Mouse (Mus musculus): Measurements from ENCODE around the gene Rasal1.

Rasal1 gene

DNA sequence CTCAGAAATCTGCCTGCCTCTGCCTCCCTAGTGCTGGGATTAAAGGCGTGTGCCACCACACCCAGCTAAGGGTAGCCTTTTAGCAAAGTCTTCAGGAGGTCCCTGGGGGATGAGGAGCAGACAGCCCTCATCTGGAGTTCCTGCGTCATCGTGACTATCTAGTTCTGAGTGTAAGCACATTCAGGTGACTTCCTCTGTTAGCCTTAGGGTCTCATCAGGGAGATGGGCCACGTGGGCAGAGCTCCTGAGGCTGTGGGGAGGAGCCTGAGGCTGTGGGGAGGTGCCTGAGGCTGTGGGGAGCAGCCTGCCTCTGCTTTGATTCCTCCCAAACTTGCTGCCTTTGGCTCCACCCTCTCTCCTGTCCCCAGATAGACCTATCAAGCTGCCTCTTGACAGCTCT lies 48.3 kb downstream of the Rasal1 start:
- no peak for DNase-seq

GRCm38 (mm10) chr5:120698181-120698580 lies 49.6 kb downstream of the Rasal1 start:
- DNase-seq: no peak

- DNase-seq: peak; percentile 65
Observed at GRCm38 (mm10) chr5:120698801-120699391, 50.3 kb downstream of the Rasal1 start.

DNA sequence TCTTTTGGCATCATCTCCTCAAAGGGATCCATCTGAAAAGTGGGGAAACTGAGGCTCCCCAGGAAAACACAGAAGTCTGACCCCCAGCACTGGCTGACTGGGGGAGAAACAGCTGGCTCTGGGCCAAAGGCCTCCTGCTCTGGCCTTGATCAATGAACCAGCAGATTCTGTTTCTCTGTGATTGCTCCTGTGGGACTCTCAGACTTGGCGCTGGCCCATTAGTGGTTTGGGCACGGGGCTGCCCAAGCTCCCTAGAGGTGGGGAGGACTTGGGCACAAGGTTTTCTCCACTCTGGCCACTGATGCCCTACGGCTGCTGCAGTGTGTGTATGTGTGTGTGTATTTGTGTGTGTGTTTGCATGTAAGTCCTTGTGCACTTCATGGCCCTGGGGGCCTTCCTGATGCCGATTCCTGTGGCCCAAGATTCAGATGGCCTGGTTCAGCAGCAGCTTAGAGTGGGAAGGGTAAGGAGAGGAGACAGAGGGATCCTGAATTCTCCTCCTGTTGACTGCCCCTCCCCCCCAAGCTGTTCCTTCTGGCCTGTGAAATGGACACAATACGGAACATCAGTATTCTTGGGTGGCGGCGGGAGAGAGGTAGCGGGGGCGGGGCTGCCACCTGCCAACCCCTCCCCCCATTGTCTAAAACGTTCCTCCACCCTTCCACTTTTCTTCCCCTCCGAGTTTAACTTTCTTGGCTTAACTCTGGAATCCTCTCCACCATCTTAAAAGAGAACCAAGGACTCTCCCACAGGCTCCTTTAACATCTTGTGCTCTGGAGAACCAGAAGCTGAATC lies 52.6 kb downstream of the Rasal1 start:
- no peak for DNase-seq

- DNase-seq: no peak
Observed at GRCm38 (mm10) chr5:120702421-120702820, 53.8 kb downstream of the Rasal1 start.

DNA sequence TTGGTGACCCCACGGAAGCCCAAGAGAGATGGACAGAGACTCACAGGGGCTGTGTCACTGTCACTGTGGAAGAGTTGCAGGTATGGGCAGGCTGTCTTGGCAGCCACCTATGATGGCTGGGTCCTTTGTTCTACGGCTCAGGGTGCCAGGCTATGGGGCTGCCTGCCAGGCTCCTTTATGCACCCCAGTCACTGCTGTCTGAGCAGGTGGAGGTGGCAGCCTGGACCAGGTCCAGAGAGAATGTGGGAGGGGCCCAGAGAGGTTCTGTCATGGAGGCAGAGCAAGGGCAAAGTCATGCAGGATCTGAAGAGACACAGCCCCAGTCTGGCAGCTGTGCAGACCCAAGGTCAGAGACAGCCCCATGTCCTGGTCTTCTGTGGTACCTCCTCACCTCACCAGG lies 54.4 kb downstream of the Rasal1 start:
- no peak for DNase-seq

DNA sequence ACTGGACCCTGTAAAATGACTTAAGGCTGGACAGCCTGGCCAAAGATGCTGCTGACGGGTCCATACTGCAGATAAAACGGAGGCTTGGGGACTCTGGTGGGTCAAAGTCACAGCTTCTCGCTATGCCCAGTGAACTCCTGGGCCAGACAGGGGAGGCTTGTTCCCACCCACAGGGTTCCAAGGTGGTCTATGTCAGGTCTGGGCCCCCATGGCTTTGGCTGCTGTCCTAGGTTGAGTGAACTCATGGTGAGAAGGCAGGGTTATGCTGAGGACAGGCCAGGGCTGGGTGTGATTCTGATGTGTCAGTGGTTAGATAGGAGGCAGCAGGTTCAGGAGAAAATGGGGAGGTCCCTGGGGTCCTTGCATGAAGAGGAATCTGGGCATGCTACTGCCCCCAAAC lies 55.0 kb downstream of the Rasal1 start:
- DNase-seq: no peak

GRCm38 (mm10) chr5:120704421-120704820 lies 55.8 kb downstream of the Rasal1 start:
- no peak for DNase-seq

- DNase-seq: peak; percentile 33
Observed at GRCm38 (mm10) chr5:120706541-120706940, 57.9 kb downstream of the Rasal1 start.

DNA sequence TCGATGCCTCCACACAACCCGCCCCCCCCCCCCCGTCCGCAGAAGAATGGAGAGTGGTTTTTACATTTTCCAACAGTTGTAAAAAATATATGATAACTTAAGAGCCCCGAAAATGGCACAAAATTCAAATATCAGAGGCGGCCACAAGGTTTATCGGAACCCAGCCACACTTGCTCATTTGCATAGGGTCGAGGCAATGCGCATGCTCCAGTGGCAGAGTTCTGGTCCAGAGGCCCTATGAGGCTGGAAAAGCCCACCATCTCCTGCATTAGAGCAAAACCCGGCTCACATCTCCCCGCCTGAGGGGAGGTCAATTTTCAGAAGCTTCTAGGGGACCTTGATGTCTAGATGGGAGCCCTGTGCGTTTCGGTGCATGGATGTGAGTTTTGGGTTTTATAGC lies 58.4 kb downstream of the Rasal1 start:
- DNase-seq: no peak

DNA sequence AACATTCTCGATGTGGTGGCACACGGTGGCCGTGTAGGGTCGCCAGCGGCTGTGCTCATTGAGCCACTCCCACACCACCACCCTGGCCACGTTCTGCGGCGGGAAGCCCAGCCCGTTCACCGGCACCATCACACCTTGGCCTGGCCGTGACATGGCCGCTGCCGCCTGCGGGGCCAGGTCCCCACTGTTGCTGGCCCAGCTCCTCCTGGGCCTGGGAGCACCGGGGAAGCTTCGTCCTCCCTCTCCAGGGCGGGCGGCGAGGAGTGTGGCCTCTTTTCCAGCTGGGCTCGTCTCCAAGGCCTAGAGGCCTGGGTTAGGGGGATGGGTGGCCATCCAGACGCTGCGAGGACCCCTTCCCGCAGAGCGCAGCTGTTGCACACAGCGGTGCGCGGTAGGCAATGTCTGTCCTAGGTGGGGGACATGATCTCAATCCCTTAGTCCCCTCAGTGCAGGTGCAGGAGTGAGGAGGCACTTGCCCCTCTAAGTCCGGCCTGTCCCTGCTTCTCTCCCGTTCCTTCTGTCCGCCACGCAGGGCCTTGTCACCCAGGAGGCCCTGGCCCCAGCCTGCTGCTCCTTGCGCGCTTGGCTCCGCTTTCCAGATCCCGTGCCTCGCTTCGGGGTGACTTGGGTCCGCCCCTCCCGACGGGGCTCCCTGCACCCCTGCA lies 61.7 kb downstream of the Rasal1 start:
- peak; percentile 27 for DNase-seq

GRCm38 (mm10) chr5:120710826-120711248 lies 62.2 kb downstream of the Rasal1 start:
- no peak for DNase-seq

- DNase-seq: peak; percentile 51
Observed at GRCm38 (mm10) chr5:120711416-120711815, 62.8 kb downstream of the Rasal1 start.

DNA sequence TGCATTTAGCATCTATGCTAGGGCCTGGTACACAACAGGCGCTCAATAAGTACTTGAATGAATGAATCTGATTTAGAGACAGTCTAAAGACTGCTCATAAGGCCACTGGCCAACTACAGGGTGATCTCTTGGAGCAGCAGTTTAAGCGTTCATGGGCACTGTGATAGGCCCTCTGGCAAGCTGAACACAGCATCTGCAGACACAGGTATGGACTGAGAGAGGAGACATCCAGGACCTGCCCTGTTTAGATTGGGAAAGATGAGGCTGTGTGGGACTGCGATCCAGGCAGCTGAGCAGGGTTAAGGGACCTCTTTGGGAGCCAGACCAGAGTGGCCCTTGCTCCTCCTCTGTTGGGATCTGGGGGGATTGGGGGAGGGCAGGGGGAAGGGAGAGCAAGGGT lies 63.2 kb downstream of the Rasal1 start, which contains the start of gene Dtx1:
Gene Dtx1, minus strand, starts transcription at position 101 of the 400 bp plus-strand sequence.
- DNase-seq: no peak

DNA sequence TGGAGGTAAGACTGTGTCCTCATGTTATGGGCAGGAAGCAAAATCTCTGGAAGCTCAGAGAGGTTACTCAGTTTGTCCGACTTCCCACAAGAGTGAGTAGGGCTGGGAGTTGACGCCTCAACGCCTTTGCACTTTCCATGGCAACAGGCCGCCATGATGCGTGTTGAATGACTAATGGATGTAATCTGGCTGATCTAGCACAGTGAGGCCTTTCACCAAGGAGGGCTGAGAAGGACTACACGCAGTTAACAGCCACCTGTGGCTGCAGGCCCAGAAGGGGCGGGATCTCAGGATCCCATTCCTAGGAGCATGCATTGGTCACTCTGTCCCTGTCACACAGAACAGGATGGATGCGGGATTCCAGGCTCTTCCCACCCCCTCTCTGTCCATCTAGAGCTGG lies 64.1 kb downstream of the Rasal1 start:
- DNase-seq: no peak

DNA sequence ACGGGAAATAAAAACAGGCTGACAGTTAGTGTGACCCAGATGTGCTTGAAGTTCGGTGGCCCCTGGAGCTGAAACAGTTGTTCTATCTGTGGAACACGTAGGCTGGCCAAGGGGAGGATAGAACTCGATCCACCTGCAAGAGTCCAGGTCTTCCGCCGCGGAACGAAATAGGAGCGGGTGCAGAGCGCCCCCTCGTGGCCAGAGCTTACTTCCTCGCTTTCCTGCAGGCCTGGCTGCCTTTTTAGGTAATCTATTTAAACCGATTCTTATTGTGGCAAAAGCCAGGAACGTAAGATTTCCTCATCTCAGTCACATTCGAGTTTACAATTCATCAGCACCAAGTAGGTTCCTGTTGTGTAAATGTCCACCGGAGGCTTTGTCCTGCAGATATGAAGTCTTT lies 65.7 kb downstream of the Rasal1 start:
- peak; percentile 63 for DNase-seq

DNA sequence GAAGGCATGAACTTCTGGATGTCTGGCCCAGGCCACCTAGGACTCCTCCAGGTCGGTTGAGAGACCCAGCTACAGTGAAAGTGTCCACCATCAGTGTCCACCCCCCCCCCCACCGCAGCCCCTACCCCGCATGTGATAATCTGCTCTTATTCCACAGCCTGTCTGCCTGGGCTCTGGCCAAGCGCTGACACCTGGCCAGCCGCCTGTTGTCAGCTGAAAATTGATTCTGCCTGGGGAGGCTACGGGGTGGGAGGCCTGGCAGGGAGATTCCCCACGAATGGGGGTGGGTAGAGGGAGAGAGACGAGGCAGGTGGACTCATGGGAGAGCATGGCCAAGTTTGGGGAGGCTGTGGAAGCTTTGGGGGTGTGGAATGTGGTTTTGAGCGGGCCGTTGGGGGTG lies 68.5 kb downstream of the Rasal1 start:
- DNase-seq: no peak

- DNase-seq: no peak
Observed at GRCm38 (mm10) chr5:120718600-120719378, 70.2 kb downstream of the Rasal1 start.

DNA sequence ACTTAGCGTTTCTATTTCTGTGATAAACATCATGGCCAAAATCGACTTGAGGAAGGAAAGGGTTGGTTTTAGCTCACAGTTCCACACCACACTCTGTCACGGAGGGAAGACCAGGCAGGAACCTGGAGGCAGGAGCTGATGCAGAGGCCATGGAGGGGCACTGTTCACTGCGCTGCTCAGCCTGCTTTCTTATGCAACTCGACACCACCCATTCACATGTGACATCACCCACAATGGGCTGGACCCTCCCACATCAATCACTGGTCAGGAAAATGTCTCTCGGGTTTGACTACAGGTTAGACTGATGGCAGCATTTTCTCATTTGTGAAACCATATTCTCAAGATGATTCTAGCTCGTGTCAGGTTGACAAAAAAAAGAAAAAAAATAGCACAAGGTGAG lies 72.4 kb downstream of the Rasal1 start:
- no peak for DNase-seq

GRCm38 (mm10) chr5:120725811-120726455 lies 77.3 kb downstream of the Rasal1 start:
- DNase-seq: no peak
